Mouse (Mus musculus) limb, embryonic 15.5 days (tissue): ENCODE data around the gene Knl1. TPM values are rescaled to one million over a fixed set of nuclear protein-coding genes. Genes with fewer than 3 reads are reported as not detected.
A peak's percentile ranks its signal among the peaks of the same experiment; 100 is the strongest.

Source experiments
- ATAC-seq: fragments of 200-750 bp; cut with Nextera tagmentation; 2 replicates; pipeline ENCODE4 v1.8.0; 2017; ENCODE audit warnings: low read depth, moderate TSS enrichment; ENCODE audit not compliant: insufficient number of reproducible peaks, low FRiP score, low TSS enrichment
- H3K27ac ChIP-seq: fragments of 300-500 bp; sonication (generic); 2 replicates; pipeline ENCODE4 v1.5.1; 2015; ENCODE audit warnings: moderate library complexity, mild to moderate bottlenecking, inconsistent platforms
- H3K27me3 ChIP-seq: fragments of 300-500 bp; sonication (generic); 2 replicates; pipeline ENCODE4 v1.6.1; 2015; ENCODE audit warnings: inconsistent platforms
- H3K36me3 ChIP-seq: fragments of 300-500 bp; sonication (generic); 2 replicates; pipeline ENCODE4 v1.6.1; 2015; ENCODE audit warnings: inconsistent platforms
- H3K4me1 ChIP-seq: fragments of 300-500 bp; sonication (generic); 2 replicates; pipeline ENCODE4 v1.6.1; 2015; ENCODE audit warnings: inconsistent platforms
- H3K4me2 ChIP-seq: fragments of 300-500 bp; sonication (generic); 2 replicates; pipeline ENCODE4 v1.6.1; 2015; ENCODE audit warnings: mild to moderate bottlenecking, inconsistent platforms
- H3K4me3 ChIP-seq: fragments of 300-500 bp; sonication (generic); 2 replicates; pipeline ENCODE4 v1.5.1; 2015; ENCODE audit warnings: mild to moderate bottlenecking, inconsistent platforms
- H3K9ac ChIP-seq: fragments of 300-500 bp; sonication (generic); 2 replicates; pipeline ENCODE4 v1.6.1; 2015; ENCODE audit warnings: inconsistent platforms
- H3K9me3 ChIP-seq: fragments of 300-500 bp; sonication (generic); 2 replicates; pipeline ENCODE4 v1.6.1; 2016; ENCODE audit warnings: inconsistent platforms
- WGBS: fragments of 180-500 bp; shearing (Covaris S2); methylation state at CpG from one replicate; pipeline ENCODE4 v1.1.7; 2015; 5-methylcytosine and 5-hydroxymethylcytosine counted together
- polyA plus RNA-seq: library from polyadenylated mRNA; unstranded; fragments of >200 nt; fragmentation: Nextera tagmentation; extraction: Ambion mirVana; gene quantifications from 2 replicates; pipeline ENCODE4 v1.2.1, GENCODE M21; 2015

The Knl1 gene
- polyA plus RNA-seq, 1 experiment from 2014 or later: 42.0 TPM

DNA sequence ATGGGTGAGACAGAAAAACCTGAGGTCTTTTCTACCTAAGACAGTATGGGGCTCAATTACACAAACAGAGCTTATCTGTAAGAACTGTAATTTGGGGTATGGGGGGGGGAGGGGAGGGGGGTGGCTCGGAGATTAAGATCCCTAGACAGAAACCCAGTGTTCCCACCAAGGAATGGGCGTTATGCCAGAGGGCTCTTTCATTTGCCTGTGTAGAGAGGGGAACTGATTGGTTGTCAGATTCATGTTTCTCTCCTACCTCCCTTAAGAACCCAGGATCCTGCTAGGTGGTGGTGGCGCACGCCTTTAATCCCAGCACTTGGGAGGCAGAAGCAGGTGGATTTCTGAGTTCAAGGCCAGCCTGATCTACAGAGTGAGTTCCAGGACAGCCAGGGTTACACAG is 27.4 kb upstream of the Knl1 start:
- Histone ChIP-seq H3K9ac (no peak overlapping the region), H3K9me3 (no peaks in the 10 kb centered on the region), H3K27me3 (no peaks in the 10 kb centered on the region), H3K27ac (peak overlapping the region; percentile 78; the same call in 1 of the 2 replicates), H3K36me3 (peaks cover 46% of the 10 kb centered on the region), H3K4me3 (no peak overlapping the region), H3K4me1 (peaks cover 9% of the 10 kb centered on the region), H3K4me2 (no peak overlapping the region)
- 54% methylated on average over 4 of the region's 4 CpGs for WGBS
- ATAC-seq: no peak

DNA sequence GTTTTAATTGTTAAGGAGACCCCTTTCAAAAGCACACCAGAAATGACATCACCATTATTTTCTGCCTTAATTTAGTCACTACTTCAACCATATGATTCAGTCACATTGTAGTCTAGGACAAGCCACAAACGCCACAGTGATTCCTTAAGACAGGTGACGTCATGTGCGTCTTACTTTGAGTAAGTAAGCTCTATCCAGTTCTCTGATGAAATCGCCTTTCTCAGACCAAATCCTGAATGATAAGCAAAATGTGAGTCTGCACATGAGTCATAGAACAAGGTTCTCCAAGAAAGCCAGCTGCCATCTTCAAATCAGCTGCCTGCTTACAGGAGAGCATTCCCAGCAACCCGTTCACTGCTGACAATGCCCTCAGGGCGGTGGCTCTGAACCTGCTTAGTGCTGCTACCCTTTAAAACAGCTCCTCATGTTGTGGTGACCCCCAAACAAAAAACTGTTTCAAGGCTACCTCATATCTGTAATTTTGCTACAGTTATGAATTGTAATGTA is 23.7 kb upstream of the Knl1 start:
- WGBS: 88% methylated on average over 6 of the region's 6 CpGs
- no peaks in the 10 kb centered on the region for H3K27me3 ChIP-seq
- ATAC-seq: no peak
- peaks cover 9% of the 10 kb centered on the region for H3K4me1 ChIP-seq
- no peak overlapping the region for H3K9ac ChIP-seq
- no peak overlapping the region for H3K4me3 ChIP-seq
- H3K36me3 ChIP-seq: peaks cover 54% of the 10 kb centered on the region
- H3K9me3 ChIP-seq: no peaks in the 10 kb centered on the region
- H3K4me2 ChIP-seq: no peak overlapping the region
- H3K27ac ChIP-seq: no peak overlapping the region

DNA sequence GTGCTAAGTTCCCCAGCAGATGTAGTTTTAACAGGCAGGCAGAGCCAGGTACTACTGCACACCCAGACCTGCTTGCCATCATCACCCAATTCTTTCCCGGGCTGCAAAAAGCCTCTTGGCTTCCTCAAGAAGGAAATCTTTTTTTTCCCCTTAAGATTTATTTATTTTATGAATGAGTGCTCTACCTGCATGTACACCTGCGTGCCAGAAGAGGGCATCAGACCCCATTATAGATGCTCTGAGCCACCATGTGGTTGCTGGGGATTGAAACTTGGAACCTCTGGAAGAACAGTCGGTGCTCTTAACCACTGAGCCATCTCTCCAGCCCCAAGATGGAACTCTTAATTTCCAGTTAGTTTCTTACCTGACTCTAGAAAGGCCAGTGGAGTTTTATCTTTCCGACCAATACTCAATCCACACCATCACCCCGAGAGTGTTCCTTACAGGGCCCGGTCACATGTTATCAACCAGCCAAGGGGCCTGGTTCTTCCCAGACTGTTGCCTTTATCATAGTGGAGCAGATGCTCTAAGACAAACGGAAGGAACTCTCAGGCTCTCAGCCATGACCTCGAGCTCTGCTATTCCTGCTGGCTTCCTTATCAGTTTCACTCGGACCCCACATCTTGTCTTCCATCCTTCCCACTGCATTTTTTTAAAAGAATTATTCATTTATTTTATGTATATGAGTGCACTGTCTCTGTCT is 22.2 kb upstream of the Knl1 start:
- WGBS: 68% methylated on average over 9 of the region's 9 CpGs
- no peak overlapping the region for H3K4me2 ChIP-seq
- no peak overlapping the region for H3K9ac ChIP-seq
- H3K4me3 ChIP-seq: no peak overlapping the region
- no peaks in the 10 kb centered on the region for H3K27me3 ChIP-seq
- H3K27ac ChIP-seq: no peak overlapping the region
- ATAC-seq: no peak
- H3K36me3 ChIP-seq: peaks cover 44% of the 10 kb centered on the region
- H3K9me3 ChIP-seq: no peaks in the 10 kb centered on the region
- peaks cover 9% of the 10 kb centered on the region; the same call in 1 of the 2 replicates for H3K4me1 ChIP-seq

DNA sequence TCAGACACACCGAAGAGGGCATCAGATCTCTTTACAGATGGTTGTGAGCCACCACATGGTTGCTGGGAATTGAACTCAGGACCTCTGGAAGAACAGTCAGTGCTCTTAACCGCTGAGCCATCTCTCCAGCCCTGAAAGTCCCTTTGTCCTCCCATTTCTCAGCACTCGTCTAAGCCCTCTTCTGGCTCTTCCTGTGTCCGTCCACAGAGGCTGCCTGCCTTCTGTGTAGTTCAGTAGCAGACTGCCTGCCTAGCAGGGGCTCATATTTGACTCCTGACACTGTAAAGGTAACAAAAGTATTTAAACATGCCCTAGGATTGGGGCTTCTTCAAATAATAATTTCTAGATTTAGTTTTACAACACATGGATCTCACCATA is 21.7 kb upstream of the Knl1 start:
- Histone ChIP-seq H3K4me1 (peaks cover 9% of the 10 kb centered on the region; the same call in 1 of the 2 replicates), H3K36me3 (peaks cover 41% of the 10 kb centered on the region), H3K9ac (no peak overlapping the region), H3K9me3 (no peaks in the 10 kb centered on the region), H3K27ac (no peak overlapping the region), H3K4me2 (no peak overlapping the region), H3K4me3 (no peak overlapping the region), H3K27me3 (no peaks in the 10 kb centered on the region)
- ATAC-seq: no peak
- 77% methylated on average over 4 of the region's 4 CpGs for WGBS

DNA sequence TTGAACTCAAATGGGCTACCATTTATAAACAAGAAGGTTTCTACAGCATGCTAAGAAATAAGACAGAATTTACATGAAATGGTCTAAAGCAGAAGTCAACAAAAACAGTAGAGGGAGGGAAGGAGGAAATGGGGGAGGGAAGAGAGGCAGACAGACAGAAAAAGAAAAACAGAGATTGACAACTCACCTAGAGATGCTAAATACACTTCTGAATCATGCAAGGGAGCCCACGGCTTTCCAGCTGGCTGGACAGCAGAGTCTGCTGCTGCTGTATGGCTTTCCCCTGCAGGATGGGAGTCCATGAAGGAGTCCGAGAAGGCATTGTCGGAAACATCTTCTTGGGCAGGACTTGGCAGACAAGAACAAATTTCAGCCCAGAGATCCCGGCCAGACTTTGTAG is 20.0 kb upstream of the Knl1 start:
- Histone ChIP-seq H3K4me2 (no peak overlapping the region), H3K36me3 (peaks cover 26% of the 10 kb centered on the region), H3K27me3 (no peaks in the 10 kb centered on the region), H3K9ac (no peak overlapping the region), H3K27ac (no peak overlapping the region), H3K4me3 (no peak overlapping the region), H3K4me1 (peaks cover 9% of the 10 kb centered on the region; the same call in 1 of the 2 replicates), H3K9me3 (no peaks in the 10 kb centered on the region)
- ATAC-seq: no peak
- WGBS: 88% methylated on average over 4 of the region's 4 CpGs

DNA sequence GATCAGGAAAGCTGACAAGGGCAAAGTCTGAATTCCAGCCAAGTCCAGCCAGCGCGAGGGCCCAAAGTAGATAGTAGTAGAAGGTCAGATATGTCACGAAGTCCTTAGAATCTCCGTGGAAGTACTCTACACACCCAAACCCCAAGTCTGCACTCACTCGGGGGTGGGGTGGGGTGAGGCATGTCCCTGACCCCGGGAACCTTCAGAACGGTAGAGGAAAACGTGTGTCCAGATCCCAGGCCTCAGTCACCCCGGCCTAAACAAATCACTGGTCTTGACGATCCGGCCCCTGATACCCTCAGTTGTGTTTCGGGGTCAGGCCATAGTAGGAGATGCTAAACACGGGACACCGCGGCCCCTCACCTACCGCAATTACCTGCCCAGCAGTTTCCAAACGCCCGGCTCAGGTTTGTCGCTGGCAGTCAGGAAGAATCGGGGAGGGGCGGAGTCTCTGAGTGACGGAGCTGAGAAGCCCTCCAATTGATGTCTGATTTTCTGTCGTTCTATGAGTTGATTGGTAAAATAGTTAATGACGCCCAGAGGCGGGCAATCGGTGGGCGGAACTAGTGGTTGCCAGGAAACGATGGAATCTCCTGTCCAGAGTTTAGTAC is 17.9 kb upstream of the Knl1 start, which contains the start of gene Ccdc32:
TSS of gene Ccdc32 (minus strand) at position 453 of the 611 bp plus-strand sequence.
- Histone ChIP-seq H3K4me3 (peak within 1 kb of the TSS; percentile 70), H3K4me1 (peaks cover 9% of the 10 kb centered on the region; the same call in 1 of the 2 replicates), H3K27me3 (no peaks in the 10 kb centered on the region), H3K9me3 (no peaks in the 10 kb centered on the region), H3K27ac (0 out of 2 replicates have a peak within 1 kb of the TSS, but pooled peaks have one; percentile 35), H3K9ac (peak within 1 kb of the TSS; percentile 60), H3K4me2 (peak within 1 kb of the TSS; percentile 87), H3K36me3 (peaks cover 13% of the 10 kb centered on the region; the same call in 1 of the 2 replicates)
- peak; percentile 92 for ATAC-seq
- under 1% methylated on average over 28 of the region's 28 CpGs for WGBS

DNA sequence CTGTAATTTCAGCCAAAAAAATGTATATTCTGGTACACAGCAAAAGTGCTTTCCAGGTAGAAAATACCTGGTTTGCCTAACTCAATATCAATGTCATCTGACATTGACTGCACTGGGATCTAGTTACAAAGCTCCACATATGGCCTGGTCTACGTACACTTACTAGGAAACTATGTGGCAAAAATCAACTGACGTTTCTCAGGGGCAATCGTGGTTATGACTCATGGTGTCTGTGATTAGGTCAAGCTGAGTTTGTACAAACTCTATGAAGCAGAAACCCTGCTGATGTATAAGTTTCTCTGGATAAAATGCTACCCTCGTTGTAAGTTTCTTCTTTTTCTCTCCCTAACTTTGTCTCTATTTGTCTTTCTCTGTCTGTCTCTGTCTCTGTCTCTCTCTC is 14.7 kb upstream of the Knl1 start:
- ATAC-seq: no peak
- no peak overlapping the region for H3K27ac ChIP-seq
- H3K4me3 ChIP-seq: no peak overlapping the region
- WGBS: 58% methylated on average over 4 of the region's 4 CpGs
- H3K27me3 ChIP-seq: no peaks in the 10 kb centered on the region
- H3K36me3 ChIP-seq: peaks cover 6% of the 10 kb centered on the region
- H3K9ac ChIP-seq: no peak overlapping the region
- H3K4me1 ChIP-seq: peaks cover 17% of the 10 kb centered on the region
- no peak overlapping the region for H3K4me2 ChIP-seq
- H3K9me3 ChIP-seq: no peaks in the 10 kb centered on the region

DNA sequence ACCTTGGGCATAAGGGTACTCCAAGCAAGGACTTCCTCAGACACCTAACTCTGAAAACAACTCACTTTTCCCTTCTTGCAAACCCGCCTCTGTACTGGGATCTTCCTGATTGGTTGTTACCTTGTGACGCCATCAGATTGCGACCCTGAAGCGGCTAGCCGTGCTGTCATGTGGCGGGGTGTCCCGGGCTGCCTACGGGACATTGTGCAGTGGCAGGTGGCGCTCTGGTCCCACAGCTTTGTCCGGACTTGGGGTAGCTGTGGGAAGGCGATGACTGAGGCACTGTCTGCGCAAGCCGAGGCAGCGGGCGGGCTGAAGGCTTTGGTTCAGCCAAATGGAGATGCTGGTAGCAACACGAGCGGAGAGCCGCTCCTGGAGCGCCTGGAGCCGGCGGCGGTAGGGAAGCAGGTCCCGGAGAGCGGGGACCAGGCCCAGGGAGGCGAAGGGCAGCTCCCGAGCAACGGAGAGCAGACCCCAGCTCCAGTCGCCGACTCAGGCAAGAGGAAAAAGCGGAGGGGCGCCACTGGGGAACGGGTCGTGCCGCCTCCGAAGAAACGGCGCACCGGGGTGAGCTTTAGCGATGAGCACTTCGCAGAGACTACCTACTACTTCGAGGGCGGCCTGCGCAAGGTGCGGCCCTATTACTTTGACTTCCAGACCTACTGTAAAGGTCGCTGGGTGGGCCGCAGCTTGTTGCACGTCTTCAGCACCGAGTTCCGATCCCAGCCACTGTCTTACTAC is 12.1 kb upstream of the Knl1 start, which contains the start of gene Rpusd2:
TSS of gene Rpusd2 (plus strand) at position 135 of the 741 bp plus-strand sequence.
- peak; percentile 90 for ATAC-seq
- H3K9me3 ChIP-seq: no peaks in the 10 kb centered on the region
- H3K9ac ChIP-seq: peak within 1 kb of the TSS; percentile 64
- 0% methylated on average over 49 of the region's 49 CpGs for WGBS
- H3K4me2 ChIP-seq: peak within 1 kb of the TSS; percentile 82
- peaks cover 25% of the 10 kb centered on the region for H3K36me3 ChIP-seq
- H3K4me1 ChIP-seq: peaks cover 8% of the 10 kb centered on the region
- peak within 1 kb of the TSS; percentile 94 for H3K4me3 ChIP-seq
- peak within 1 kb of the TSS; percentile 85 for H3K27ac ChIP-seq
- no peaks in the 10 kb centered on the region for H3K27me3 ChIP-seq

DNA sequence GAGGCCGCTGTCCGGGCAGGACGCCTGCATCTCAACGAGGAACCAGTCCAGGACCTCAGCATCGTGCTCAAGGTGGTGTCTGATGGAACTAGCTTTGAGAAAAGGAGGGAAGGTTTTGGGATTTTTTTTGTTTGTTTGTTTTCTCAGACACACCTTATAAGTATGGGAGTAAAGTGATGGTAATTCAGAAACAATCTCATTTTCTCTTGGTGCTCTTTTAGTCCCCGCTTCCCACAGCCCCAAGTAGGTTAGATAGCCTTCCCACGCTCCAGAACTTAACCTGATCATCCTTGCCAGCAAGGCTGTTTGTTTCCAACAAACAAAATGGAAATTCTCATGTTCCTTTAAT is 11.5 kb upstream of the Knl1 start:
- no peak for ATAC-seq
- WGBS: 13% methylated on average over 7 of the region's 7 CpGs
- H3K36me3 ChIP-seq: peaks cover 26% of the 10 kb centered on the region
- H3K9ac ChIP-seq: peak overlapping the region; percentile 64
- no peaks in the 10 kb centered on the region for H3K27me3 ChIP-seq
- H3K4me1 ChIP-seq: peaks cover 8% of the 10 kb centered on the region
- H3K4me2 ChIP-seq: peak overlapping the region; percentile 82
- H3K9me3 ChIP-seq: no peaks in the 10 kb centered on the region
- H3K4me3 ChIP-seq: peak overlapping the region; percentile 94
- peak overlapping the region; percentile 85 for H3K27ac ChIP-seq

DNA sequence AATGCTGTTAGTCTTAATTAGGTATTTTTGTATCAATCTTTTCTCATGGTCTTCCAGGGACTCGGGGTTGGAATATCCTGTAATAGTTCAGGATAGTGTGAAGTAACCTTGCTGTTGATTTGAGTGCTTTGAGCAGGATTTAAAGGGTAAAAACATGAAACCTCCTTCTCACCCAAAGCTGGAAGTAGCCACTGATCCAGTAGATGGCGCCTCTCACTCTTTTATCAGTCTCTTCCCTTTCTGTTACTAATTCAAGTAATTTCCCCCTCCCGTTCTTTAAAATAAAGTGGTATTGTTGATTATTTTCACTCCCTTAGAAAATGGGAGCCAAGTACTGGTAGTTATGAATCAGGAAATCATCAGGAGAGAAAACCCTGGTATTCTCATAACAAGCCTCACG is 6.0 kb upstream of the Knl1 start:
- H3K9me3 ChIP-seq: no peaks in the 10 kb centered on the region
- no peak overlapping the region for H3K4me2 ChIP-seq
- H3K4me3 ChIP-seq: no peak overlapping the region
- H3K36me3 ChIP-seq: peaks cover 35% of the 10 kb centered on the region
- WGBS: 49% methylated on average over 4 of the region's 4 CpGs
- no peak overlapping the region for H3K9ac ChIP-seq
- no peak for ATAC-seq
- no peak overlapping the region for H3K27ac ChIP-seq
- H3K27me3 ChIP-seq: no peaks in the 10 kb centered on the region
- no peaks in the 10 kb centered on the region; the same call in 1 of the 2 replicates for H3K4me1 ChIP-seq

DNA sequence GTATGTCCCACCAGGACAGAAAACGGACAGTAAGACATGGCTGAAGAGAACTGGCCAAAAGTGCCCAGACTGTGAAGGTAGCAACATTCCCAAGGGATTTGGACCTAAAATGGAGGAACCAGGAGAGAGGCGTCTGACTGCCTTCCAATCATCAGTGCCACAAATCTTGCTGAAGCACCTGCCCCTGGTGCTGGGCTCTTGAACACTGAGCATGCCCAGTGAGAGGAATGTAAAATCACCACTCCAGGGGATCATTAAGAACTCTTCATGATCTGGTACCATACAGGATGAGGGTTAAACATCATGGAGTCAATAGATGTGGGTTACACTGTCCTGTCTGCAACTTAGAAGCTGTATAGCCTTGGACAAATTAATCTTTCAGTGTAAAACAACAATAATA is 1.8 kb upstream of the Knl1 start:
- H3K27me3 ChIP-seq: no peaks in the 10 kb centered on the region
- 65% methylated on average over 2 of the region's 2 CpGs for WGBS
- no peak for ATAC-seq
- no peaks in the 10 kb centered on the region for H3K9me3 ChIP-seq
- no peak overlapping the region for H3K4me2 ChIP-seq
- H3K27ac ChIP-seq: no peak overlapping the region
- no peak overlapping the region for H3K9ac ChIP-seq
- H3K4me3 ChIP-seq: no peak overlapping the region
- no peaks in the 10 kb centered on the region for H3K4me1 ChIP-seq
- H3K36me3 ChIP-seq: 0 out of 2 replicates have a peak, but pooled peaks cover 9% of the 10 kb centered on the region

DNA sequence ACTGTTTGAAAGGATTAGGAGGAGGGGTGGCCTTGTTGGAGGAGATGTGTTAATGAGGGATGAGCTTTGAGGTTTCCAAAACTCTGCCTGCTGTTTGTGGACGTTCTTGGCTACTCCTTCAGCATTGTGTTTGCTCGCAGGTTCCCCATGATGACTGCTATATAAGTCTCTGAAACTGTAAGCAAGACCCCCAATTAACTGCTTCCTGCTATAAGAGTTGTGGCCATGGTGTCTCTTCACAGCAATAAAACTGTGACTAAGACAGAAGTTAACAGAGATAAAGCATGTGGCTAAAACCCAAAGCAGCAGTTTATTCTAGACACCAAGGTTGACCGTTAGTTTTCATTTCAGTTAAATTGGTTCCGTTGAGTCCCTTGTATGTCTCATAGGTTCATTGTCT is 930 bp downstream of the Knl1 start:
- H3K27me3 ChIP-seq: no peaks in the 10 kb centered on the region
- 19% methylated on average over 4 of the region's 4 CpGs for WGBS
- H3K9ac ChIP-seq: no peak overlapping the region
- peak overlapping the region; percentile 89 for H3K4me3 ChIP-seq
- H3K4me2 ChIP-seq: peak overlapping the region; percentile 53
- H3K36me3 ChIP-seq: no peaks in the 10 kb centered on the region
- no peak overlapping the region for H3K27ac ChIP-seq
- ATAC-seq: no peak
- no peaks in the 10 kb centered on the region for H3K4me1 ChIP-seq
- no peaks in the 10 kb centered on the region for H3K9me3 ChIP-seq
